Mouse (Mus musculus) MEL (cell line): ENCODE results near the gene Cd300lf. TPM values are rescaled to one million over a fixed set of nuclear protein-coding genes. Genes with fewer than 3 reads are reported as not detected.

Experiments used
- DNase-seq: peaks from one replicate; pipeline ENCODE4 v3.0.0; 2011; ENCODE audit warnings: low read depth, low spot score
- H3K27ac ChIP-seq: 2 replicates; pipeline ENCODE4 v1.5.1; 2012; ENCODE audit warnings: low read depth, mild to moderate bottlenecking, control low read depth, low read length, moderate library complexity; ENCODE audit not compliant: control insufficient read depth
- H3K27me3 ChIP-seq, 2 experiments: fragments of 150-350 bp in 1 of 2; sonication (generic) in 1 of 2; 2 replicates each; pipeline ENCODE4 v1.6.1; 2012; ENCODE audit warnings: low read length in 2 of 2, mild to moderate bottlenecking in 2 of 2, improper control_type of control experiment in 1 of 2, moderate library complexity in 1 of 2; ENCODE audit not compliant: insufficient read depth in 2 of 2, control insufficient read depth in 1 of 2
- H3K36me3 ChIP-seq, 2 experiments: 2 replicates each; pipeline ENCODE4 v1.6.1; 2012 to 2014; ENCODE audit warnings: low read length in 2 of 2, improper control_type of control experiment in 1 of 2, inconsistent platforms in 1 of 2, mild to moderate bottlenecking in 1 of 2; ENCODE audit not compliant: insufficient read depth in 2 of 2, control insufficient read depth in 1 of 2
- H3K4me1 ChIP-seq, 2 experiments: fragments of 150-350 bp in 1 of 2; sonication (generic) in 1 of 2; 2 replicates each; pipeline ENCODE4 v1.6.1; 2012; ENCODE audit warnings: low read length in 2 of 2, improper control_type of control experiment in 1 of 2, mild to moderate bottlenecking in 1 of 2; ENCODE audit not compliant: insufficient read depth in 2 of 2, control insufficient read depth in 1 of 2
- H3K4me3 ChIP-seq, 2 experiments: fragments of 150-350 bp in 1 of 2; sonication (generic) in 1 of 2; 2 replicates each; pipeline ENCODE4 v1.5.1; 2012; ENCODE audit warnings: low read depth in 2 of 2, low read length in 2 of 2, mild to moderate bottlenecking in 2 of 2, moderate library complexity in 2 of 2, control low read depth in 1 of 2, improper control_type of control experiment in 1 of 2; ENCODE audit not compliant: control insufficient read depth in 1 of 2, insufficient read depth in 1 of 2
- H3K79me2 ChIP-seq: 2 replicates; pipeline ENCODE4 v1.6.1; 2012; ENCODE audit warnings: mild to moderate bottlenecking, low read length, moderate library complexity; ENCODE audit not compliant: control insufficient read depth, poor library complexity, insufficient read depth
- H3K9ac ChIP-seq: 2 replicates; pipeline ENCODE4 v1.6.1; 2012; ENCODE audit warnings: low read depth, mild to moderate bottlenecking, control low read depth, low read length, moderate library complexity; ENCODE audit not compliant: control insufficient read depth, poor library complexity, severe bottlenecking
- H3K9me3 ChIP-seq: fragments of 150-350 bp; sonication (generic); replicated peaks from 2 replicates; pipeline ENCODE4 v1.6.1; 2012; ENCODE audit warnings: mild to moderate bottlenecking, low read length, improper control_type of control experiment, moderate library complexity; ENCODE audit not compliant: insufficient read depth
- BHLHE40 ChIP-seq: IDR thresholded peaks from 2 replicates; pipeline ENCODE4 v1.6.1; 2012; ENCODE audit warnings: low read depth, mild to moderate bottlenecking, inconsistent platforms, low read length, improper control_type of control experiment, borderline replicate concordance
- E2F4 ChIP-seq: IDR thresholded peaks from 2 replicates; pipeline ENCODE4 v1.6.1; 2011; ENCODE audit warnings: low read depth, low read length, improper control_type of control experiment, borderline replicate concordance
- EP300 ChIP-seq, 2 experiments: IDR thresholded peaks; 2 replicates each; pipeline ENCODE4 v1.6.1; 2011; ENCODE audit warnings: improper control_type of control experiment in 2 of 2, low read length in 2 of 2, low read depth in 1 of 2, mild to moderate bottlenecking in 1 of 2
- ETS1 ChIP-seq: IDR thresholded peaks from 2 replicates; pipeline ENCODE4 v1.6.1; 2012; ENCODE audit warnings: low read depth, mild to moderate bottlenecking, inconsistent platforms, low read length, improper control_type of control experiment, moderate library complexity
- JUND ChIP-seq: IDR thresholded peaks from 2 replicates; pipeline ENCODE4 v1.6.1; 2011; ENCODE audit warnings: low read depth, mild to moderate bottlenecking, improper control_type of control experiment, low read length
- MAX ChIP-seq: IDR thresholded peaks from 2 replicates; pipeline ENCODE4 v1.6.1; 2011; ENCODE audit warnings: low read length, improper control_type of control experiment
- MXI1 ChIP-seq: IDR thresholded peaks from 2 replicates; pipeline ENCODE4 v1.6.1; 2011; ENCODE audit warnings: mild to moderate bottlenecking, low read depth, low read length, improper control_type of control experiment
- NELFE ChIP-seq: IDR thresholded peaks from 2 replicates; pipeline ENCODE4 v1.6.1; 2011; ENCODE audit warnings: low read depth, low read length, improper control_type of control experiment
- POLR2AphosphoS2 ChIP-seq: IDR thresholded peaks from 2 replicates; pipeline ENCODE4 v1.6.1; 2011; ENCODE audit warnings: low read length, improper control_type of control experiment
- POLR2AphosphoS5 ChIP-seq: IDR thresholded peaks from 2 replicates; pipeline ENCODE4 v1.6.1; 2012; ENCODE audit warnings: low read depth, borderline replicate concordance, mild to moderate bottlenecking, inconsistent platforms, low read length, moderate library complexity, mixed read lengths
- RAD21 ChIP-seq: IDR thresholded peaks from 2 replicates; pipeline ENCODE4 v1.6.1; 2011; ENCODE audit warnings: mild to moderate bottlenecking, low read depth, low read length, improper control_type of control experiment
- RCOR1 ChIP-seq: IDR thresholded peaks from 2 replicates; pipeline ENCODE4 v1.6.1; 2012; ENCODE audit warnings: low read depth, mild to moderate bottlenecking, inconsistent platforms, low read length, improper control_type of control experiment
- SIN3A ChIP-seq: IDR thresholded peaks from 2 replicates; pipeline ENCODE4 v1.6.1; 2012; ENCODE audit warnings: low read length, improper control_type of control experiment, inconsistent platforms
- TAL1 ChIP-seq: IDR thresholded peaks from 2 replicates; pipeline ENCODE4 v1.6.1; 2012; ENCODE audit warnings: mild to moderate bottlenecking, inconsistent platforms, low read length, moderate library complexity, mixed read lengths
- TBP ChIP-seq: IDR thresholded peaks from 2 replicates; pipeline ENCODE4 v1.8.0; 2011; ENCODE audit warnings: low read depth, low read length, improper control_type of control experiment
- USF1 ChIP-seq: IDR thresholded peaks from 2 replicates; pipeline ENCODE4 v1.6.1; 2014; ENCODE audit warnings: low read depth, mild to moderate bottlenecking, inconsistent platforms, low read length, improper control_type of control experiment, moderate library complexity
- ZC3H11A ChIP-seq: IDR thresholded peaks from 2 replicates; pipeline ENCODE4 v1.6.1; 2012; ENCODE audit warnings: low read depth, mild to moderate bottlenecking, inconsistent platforms, low read length, improper control_type of control experiment
- ZKSCAN1 ChIP-seq: IDR thresholded peaks from 2 replicates; pipeline ENCODE4 v1.6.1; 2012; ENCODE audit warnings: low read depth, mild to moderate bottlenecking, inconsistent platforms, low read length, improper control_type of control experiment, moderate library complexity
- polyA plus RNA-seq, 2 experiments: library from polyadenylated mRNA; stranded (reverse) in 1 of 2; unstranded in 1 of 2; fragments of >175 nt in 1 of 2; fragments of >200 nt in 1 of 2; gene quantifications; 2 replicates each; pipeline versions ENCODE4 v1.2.1 to v1.2.4; 2012; ENCODE audit warnings: low replicate concordance in 2 of 2, low read depth in 1 of 2; ENCODE audit not compliant: insufficient read length in 2 of 2, insufficient read depth in 1 of 2, missing spikeins in 1 of 2
- total RNA-seq: library from RNA; depleted of rRNA; stranded (reverse); fragments of 300-350 nt; gene quantifications from 2 replicates; pipeline ENCODE4 v1.2.3, GENCODE M21; 2012

The Cd300lf gene
- total and polyA plus RNA-seq, 3 experiments: 0.12 to 0.46 TPM; not detected in 1

DNA sequence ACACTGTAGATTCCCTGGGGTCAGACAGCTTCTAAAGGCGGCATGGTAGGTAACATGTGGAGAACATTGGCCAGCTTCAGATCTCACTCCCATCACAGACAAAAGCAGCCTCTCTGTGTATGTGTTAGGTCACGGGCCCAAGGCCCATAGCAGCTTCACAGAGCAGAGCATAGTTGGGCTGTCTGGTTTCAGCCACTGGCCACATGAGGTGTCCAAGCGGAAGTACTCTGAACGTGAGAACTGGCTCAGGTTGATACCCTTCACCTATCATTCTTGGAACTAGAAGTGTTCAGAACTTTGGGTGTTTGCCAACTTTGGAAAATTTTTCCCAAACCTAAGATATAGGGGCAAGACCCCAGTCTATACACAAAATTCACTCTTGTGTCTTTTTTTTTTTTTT is 35.6 kb upstream of the Cd300lf start:
- Histone ChIP-seq H3K79me2 (peaks cover 34% of the 10 kb centered on the region), H3K9ac (no peak overlapping the region), H3K4me1 (peaks cover 0 to 11% of the 10 kb centered on the region in 2 experiments), H3K9me3 (no peaks in the 10 kb centered on the region), H3K27me3 (no peaks in the 10 kb centered on the region), H3K27ac (no peak overlapping the region), H3K36me3 (peaks cover 7 to 11% of the 10 kb centered on the region in 2 experiments), H3K4me3 (no peak overlapping the region)
- no peak for DNase-seq
- no peak for TF ChIP-seq MAX
- no peak for TF ChIP-seq ZC3H11A
- no peak for TF ChIP-seq SIN3A
- no peak for TF ChIP-seq USF1
- TF ChIP-seq RAD21: no peak
- TF ChIP-seq ZKSCAN1: no peak
- no peak for TF ChIP-seq POLR2AphosphoS5
- TF ChIP-seq E2F4: no peak
- no peak for TF ChIP-seq BHLHE40
- TF ChIP-seq TAL1: no peak
- TF ChIP-seq EP300 (IDR thresholded peaks at IDR 0.05; ENCODE audit: low read depth in 1 of 2, low read length in 2 of 2): no peak

DNA sequence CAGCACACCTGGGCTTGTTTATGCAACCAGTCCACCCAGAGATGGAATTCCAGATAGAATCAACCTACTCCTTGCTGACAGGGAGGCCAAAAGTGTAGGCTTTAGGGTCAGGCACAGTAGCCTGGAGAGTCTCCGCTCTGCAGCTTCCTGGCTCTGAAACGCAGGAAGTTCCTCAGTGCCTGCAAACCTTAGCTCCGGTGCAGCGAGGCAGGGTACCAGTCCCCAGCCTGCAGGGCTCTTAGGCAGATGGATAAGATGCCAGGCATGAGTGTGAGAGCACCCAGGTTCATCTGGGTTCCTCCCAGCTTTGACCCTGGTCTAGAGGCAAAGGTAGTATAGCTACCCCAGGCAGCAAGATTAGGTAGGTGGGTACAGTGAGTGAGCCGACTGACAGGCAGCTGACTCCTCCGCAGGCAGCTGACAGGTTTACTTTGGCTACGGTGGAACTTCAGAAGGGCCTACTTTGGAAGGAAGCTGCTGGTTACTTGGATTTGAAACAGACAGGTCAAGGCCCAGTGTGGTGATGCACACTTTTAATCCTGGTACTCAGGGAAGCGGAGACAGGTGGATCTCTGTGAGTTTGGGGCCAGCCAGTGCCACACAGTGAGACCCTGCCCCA is 33.9 kb upstream of the Cd300lf start:
- Histone ChIP-seq H3K36me3 (peaks cover 7 to 11% of the 10 kb centered on the region in 2 experiments), H3K4me3 (no peak overlapping the region), H3K9ac (no peak overlapping the region), H3K27me3 (no peaks in the 10 kb centered on the region), H3K79me2 (peaks cover 47% of the 10 kb centered on the region), H3K27ac (no peak overlapping the region), H3K9me3 (no peaks in the 10 kb centered on the region), H3K4me1 (peaks cover 0 to 11% of the 10 kb centered on the region in 2 experiments)
- no peak for DNase-seq
- no peak for TF ChIP-seq RCOR1
- no peak for TF ChIP-seq JUND
- no peak for TF ChIP-seq TBP
- no peak for TF ChIP-seq TAL1
- no peak for TF ChIP-seq NELFE
- no peak for TF ChIP-seq ZKSCAN1
- no peak for TF ChIP-seq MXI1
- TF ChIP-seq ETS1: no peak
- TF ChIP-seq RAD21: no peak
- TF ChIP-seq POLR2AphosphoS2: no peak
